Mouse (Mus musculus) forebrain, embryonic 12.5 days (tissue): Measurements from ENCODE around the gene Slc25a5. TPM values are rescaled to one million over a fixed set of nuclear protein-coding genes. Genes with fewer than 3 reads are reported as not detected.

Source experiments
- ATAC-seq: fragments of 200-750 bp; cut with Nextera tagmentation; 2 replicates; pipeline ENCODE4 v1.8.0; 2017; ENCODE audit warnings: moderate TSS enrichment; ENCODE audit not compliant: low FRiP score
- H3K27ac ChIP-seq: fragments of 300-500 bp; sonication (generic); 2 replicates; pipeline ENCODE4 v1.5.1; 2016; ENCODE audit warnings: mild to moderate bottlenecking
- H3K27me3 ChIP-seq: fragments of 300-500 bp; sonication (generic); 2 replicates; pipeline ENCODE4 v1.6.1; 2016; ENCODE audit warnings: mild to moderate bottlenecking
- H3K36me3 ChIP-seq: fragments of 300-500 bp; sonication (generic); replicated peaks from 2 replicates; pipeline ENCODE4 v1.6.1; 2016; ENCODE audit warnings: mild to moderate bottlenecking
- H3K4me1 ChIP-seq: fragments of 300-500 bp; sonication (generic); 2 replicates; pipeline ENCODE4 v1.6.1; 2016
- H3K4me2 ChIP-seq: fragments of 300-500 bp; sonication (generic); 2 replicates; pipeline ENCODE4 v1.6.1; 2016; ENCODE audit warnings: mild to moderate bottlenecking, moderate library complexity
- H3K4me3 ChIP-seq: fragments of 300-500 bp; sonication (generic); replicated peaks from 2 replicates; pipeline ENCODE4 v1.5.1; 2016; ENCODE audit warnings: mild to moderate bottlenecking
- H3K9ac ChIP-seq: fragments of 300-500 bp; sonication (generic); 2 replicates; pipeline ENCODE4 v1.6.1; 2016; ENCODE audit warnings: mild to moderate bottlenecking
- H3K9me3 ChIP-seq: fragments of 300-500 bp; sonication (generic); 2 replicates; pipeline ENCODE4 v1.6.1; 2016
- WGBS: fragments of 180-500 bp; shearing (Covaris S2); methylation state at CpG from one replicate; pipeline ENCODE4 v1.1.7; 2016; 5-methylcytosine and 5-hydroxymethylcytosine counted together
- polyA plus RNA-seq: library from polyadenylated mRNA; unstranded; fragments of >200 nt; fragmentation: Nextera tagmentation; extraction: Ambion mirVana; gene quantifications from 2 replicates; pipeline ENCODE4 v1.2.1, GENCODE M21; 2016

Slc25a5 gene
- polyA plus RNA-seq, 1 experiment from 2014 or later, result 694 TPM

- Histone ChIP-seq H3K9ac (no peak overlapping the region), H3K4me1 (peaks cover 7% of the 10 kb centered on the region), H3K27ac (no peak overlapping the region), H3K27me3 (no peaks in the 10 kb centered on the region), H3K9me3 (no peaks in the 10 kb centered on the region), H3K4me3 (no peak overlapping the region), H3K4me2 (no peak overlapping the region), H3K36me3 (no peaks in the 10 kb centered on the region)
- WGBS, result 54% methylated on average over 5 of the region's 5 CpGs
- no peak for ATAC-seq
Observed at GRCm38 (mm10) chrX:36805466-36806235, 10.2 kb downstream of the Slc25a5 start.

DNA sequence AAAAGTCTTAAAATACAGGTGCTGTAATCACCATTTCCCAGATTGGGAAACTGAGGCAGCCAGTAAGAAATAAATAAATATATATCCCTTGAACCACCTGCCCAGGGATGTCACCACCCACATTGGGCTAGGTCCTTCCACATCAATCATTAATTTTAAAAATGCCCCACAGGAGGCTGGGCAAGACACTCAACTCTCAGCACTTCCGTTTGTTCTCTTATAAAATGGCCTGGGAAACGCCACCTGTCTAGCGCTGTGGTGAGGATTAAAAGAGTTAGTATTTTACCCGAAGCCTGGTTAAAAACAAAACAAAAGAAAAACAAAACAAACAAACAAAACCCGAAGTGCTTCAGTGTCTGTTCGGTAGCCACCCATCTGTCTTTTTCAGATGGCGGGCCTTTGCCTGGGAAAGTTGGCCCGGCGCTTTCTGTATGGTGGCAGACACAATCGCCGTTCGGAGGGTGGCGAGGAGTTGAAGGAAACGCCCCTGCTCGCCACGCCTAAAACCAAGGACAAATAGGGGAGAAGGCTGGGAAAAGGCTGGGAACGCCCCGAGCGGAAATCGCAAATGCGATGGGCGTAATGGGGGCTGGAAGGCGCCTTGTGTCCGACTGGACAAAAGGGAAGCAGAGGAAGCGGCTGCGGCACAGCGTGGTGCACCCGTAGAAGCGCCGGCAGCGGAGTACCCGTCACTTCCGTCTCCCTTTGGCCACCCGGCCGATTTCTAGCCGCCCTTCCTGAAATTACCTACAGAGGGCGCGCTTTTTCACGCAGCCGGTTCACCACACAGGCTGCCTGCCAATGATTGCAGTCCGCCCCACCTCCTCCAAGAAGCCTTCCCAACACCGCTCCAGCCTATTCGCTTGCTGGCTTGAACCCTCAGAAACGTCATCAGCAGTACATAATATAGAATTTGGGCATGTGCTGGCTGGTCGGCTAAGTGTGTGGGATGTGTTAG, 12.2 kb downstream of the Slc25a5 start:
- Histone ChIP-seq H3K27me3 (no peaks in the 10 kb centered on the region), H3K4me1 (peaks cover 7% of the 10 kb centered on the region), H3K27ac (peak overlapping the region; percentile 85), H3K9me3 (no peaks in the 10 kb centered on the region), H3K36me3 (no peaks in the 10 kb centered on the region), H3K4me2 (peak overlapping the region; percentile 53), H3K9ac (peak overlapping the region; percentile 25; the same call in 1 of the 2 replicates), H3K4me3 (peak overlapping the region; percentile 30)
- WGBS, result 20% methylated on average over 45 of the region's 45 CpGs
- ATAC-seq, result peak; percentile 92

- Histone ChIP-seq H3K4me1 (peaks cover 7% of the 10 kb centered on the region), H3K27me3 (no peaks in the 10 kb centered on the region), H3K9ac (no peak overlapping the region), H3K4me3 (no peak overlapping the region), H3K27ac (peak overlapping the region; percentile 85; the same call in 1 of the 2 replicates), H3K36me3 (no peaks in the 10 kb centered on the region), H3K4me2 (0 out of 2 replicates have a peak overlapping the region, but pooled peaks have one; percentile 53), H3K9me3 (no peaks in the 10 kb centered on the region)
- peak; percentile 27; the same call in 1 of the 2 replicates for ATAC-seq
- WGBS, result 69% methylated on average over 6 of the region's 6 CpGs
Observed at GRCm38 (mm10) chrX:36808318-36808683, 12.8 kb downstream of the Slc25a5 start.

DNA sequence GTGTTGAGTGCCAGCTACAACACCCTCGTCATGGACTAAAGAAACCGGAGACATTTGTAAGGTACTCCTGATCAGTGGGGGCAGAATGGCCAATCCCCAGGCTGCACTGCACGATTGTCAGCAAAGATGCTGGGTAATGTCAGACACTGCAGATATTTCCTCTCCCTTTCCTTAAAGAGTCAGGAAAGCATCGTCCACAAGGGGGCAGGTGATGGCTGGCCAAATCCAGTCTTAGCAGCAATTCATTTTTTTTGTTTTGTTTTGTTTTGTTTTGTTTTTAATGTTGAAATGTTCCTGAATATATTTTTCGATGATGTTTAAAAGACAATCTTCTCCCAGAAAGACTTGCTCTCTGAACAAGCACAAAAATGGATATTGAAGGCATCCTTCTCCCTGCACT, 15.9 kb downstream of the Slc25a5 start:
- H3K27ac ChIP-seq, result no peak overlapping the region
- H3K4me3 ChIP-seq, result no peak overlapping the region
- H3K9me3 ChIP-seq, result no peaks in the 10 kb centered on the region
- WGBS, result 53% methylated on average over 5 of the region's 5 CpGs
- no peak overlapping the region for H3K4me2 ChIP-seq
- no peak for ATAC-seq
- no peaks in the 10 kb centered on the region for H3K27me3 ChIP-seq
- no peak overlapping the region for H3K9ac ChIP-seq
- H3K4me1 ChIP-seq, result peaks cover 12% of the 10 kb centered on the region
- no peaks in the 10 kb centered on the region for H3K36me3 ChIP-seq

GRCm38 (mm10) chrX:36814161-36814836, 18.8 kb downstream of the Slc25a5 start:
- Histone ChIP-seq H3K36me3 (no peaks in the 10 kb centered on the region), H3K27me3 (no peaks in the 10 kb centered on the region), H3K4me3 (no peak overlapping the region), H3K4me1 (peaks cover 9% of the 10 kb centered on the region), H3K27ac (no peak overlapping the region), H3K9me3 (no peaks in the 10 kb centered on the region), H3K9ac (no peak overlapping the region), H3K4me2 (no peak overlapping the region)
- WGBS, result 79% methylated on average over 8 of the region's 8 CpGs
- no peak for ATAC-seq

DNA sequence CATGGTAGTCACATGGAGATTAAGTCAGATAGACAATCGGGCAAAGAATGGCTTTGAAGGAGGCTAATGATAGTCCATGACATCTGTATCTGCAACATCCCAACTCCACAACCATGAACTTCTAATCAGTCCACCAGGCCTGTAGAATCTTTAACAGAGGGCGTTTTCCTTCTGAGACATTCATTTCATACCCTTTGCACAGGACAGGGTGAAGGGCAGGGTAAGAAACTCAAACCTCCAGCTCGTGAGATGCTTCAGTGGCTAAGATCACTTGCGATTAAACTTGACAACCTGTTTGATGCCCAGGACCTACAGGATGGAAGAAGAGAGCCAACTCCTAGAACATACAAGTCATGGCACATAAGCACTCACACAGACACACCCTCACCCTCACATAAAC, 19.6 kb downstream of the Slc25a5 start:
- Histone ChIP-seq H3K4me2 (no peak overlapping the region), H3K9ac (no peak overlapping the region), H3K36me3 (no peaks in the 10 kb centered on the region), H3K4me1 (peaks cover 12% of the 10 kb centered on the region), H3K4me3 (no peak overlapping the region), H3K9me3 (no peaks in the 10 kb centered on the region), H3K27me3 (no peaks in the 10 kb centered on the region), H3K27ac (no peak overlapping the region)
- no peak for ATAC-seq
- WGBS, result 89% methylated on average over 4 of the region's 4 CpGs

GRCm38 (mm10) chrX:36815439-36815838, 20.0 kb downstream of the Slc25a5 start:
- H3K4me1 ChIP-seq, result peaks cover 13% of the 10 kb centered on the region
- H3K4me3 ChIP-seq, result no peak overlapping the region
- H3K9ac ChIP-seq, result no peak overlapping the region
- no peaks in the 10 kb centered on the region for H3K27me3 ChIP-seq
- H3K36me3 ChIP-seq, result no peaks in the 10 kb centered on the region
- no peak overlapping the region for H3K4me2 ChIP-seq
- 80% methylated on average over 3 of the region's 4 CpGs for WGBS
- ATAC-seq, result no peak
- no peak overlapping the region for H3K27ac ChIP-seq
- H3K9me3 ChIP-seq, result no peaks in the 10 kb centered on the region

DNA sequence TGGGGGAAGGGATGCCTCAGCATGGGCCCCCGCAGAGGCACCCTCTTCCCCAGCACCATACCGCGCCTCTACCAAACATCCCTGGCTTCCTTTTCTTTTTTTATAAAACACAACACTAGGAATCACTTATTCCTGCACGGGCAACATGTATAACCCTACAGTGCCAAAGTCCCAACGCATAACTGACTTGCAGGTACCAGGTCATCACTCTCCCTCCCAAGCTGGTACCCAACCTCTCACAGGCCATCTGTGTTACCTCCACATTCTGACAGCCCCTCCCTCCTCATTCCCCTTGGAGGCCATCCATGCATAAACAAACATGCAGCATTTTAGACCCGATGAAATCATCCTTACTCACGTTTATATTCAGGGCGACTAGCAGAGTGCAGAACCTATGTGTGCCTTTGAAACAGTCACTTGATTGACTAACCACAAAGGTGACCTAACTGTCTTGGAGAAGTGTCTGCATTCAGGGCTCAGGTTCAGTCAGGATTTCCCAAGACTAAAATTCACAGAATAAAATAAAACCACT, 21.0 kb downstream of the Slc25a5 start:
- H3K4me3 ChIP-seq, result peak overlapping the region; percentile 8; the same call in 1 of the 2 replicates
- peak; percentile 44 for ATAC-seq

DNA sequence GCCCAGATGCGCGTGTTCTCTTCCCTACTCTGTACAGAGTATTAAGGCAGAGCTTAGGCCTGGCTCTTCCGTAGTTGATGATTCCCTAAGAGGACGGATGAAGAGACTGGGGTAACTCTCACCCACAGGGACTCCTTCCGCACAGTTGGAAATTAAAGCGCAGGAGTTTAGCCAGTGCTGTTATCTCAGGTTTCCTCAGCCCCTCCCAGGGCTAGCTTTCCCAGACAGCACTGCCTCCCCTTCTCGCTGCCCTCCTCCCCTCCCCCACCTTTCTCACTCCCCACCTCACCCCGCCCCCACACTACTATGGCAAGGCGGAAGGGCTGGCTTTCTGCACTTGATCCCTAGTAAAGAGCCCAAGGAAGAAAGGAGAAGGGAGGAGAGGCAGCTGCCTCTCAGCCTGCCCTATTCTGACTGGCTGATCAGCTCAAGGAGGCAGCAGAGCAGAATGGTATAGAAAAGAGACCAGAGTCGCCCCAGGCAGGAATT, 21.5 kb downstream of the Slc25a5 start:
- peak overlapping the region; percentile 8; the same call in 1 of the 2 replicates for H3K4me3 ChIP-seq
- WGBS, result 11% methylated on average over 10 of the region's 10 CpGs
- peak overlapping the region; percentile 36 for H3K4me2 ChIP-seq
- ATAC-seq, result peak; percentile 94
- no peaks in the 10 kb centered on the region for H3K36me3 ChIP-seq
- H3K4me1 ChIP-seq, result peaks cover 13% of the 10 kb centered on the region
- no peak overlapping the region for H3K9ac ChIP-seq
- H3K27me3 ChIP-seq, result no peaks in the 10 kb centered on the region
- no peaks in the 10 kb centered on the region for H3K9me3 ChIP-seq
- peak overlapping the region; percentile 90 for H3K27ac ChIP-seq

More for the DNA sequence above, 21.0 kb downstream of the Slc25a5 start:
- Histone ChIP-seq H3K27me3 (no peaks in the 10 kb centered on the region), H3K4me2 (peak overlapping the region; percentile 36), H3K36me3 (no peaks in the 10 kb centered on the region), H3K9ac (no peak overlapping the region), H3K27ac (peak overlapping the region; percentile 90), H3K4me1 (peaks cover 13% of the 10 kb centered on the region), H3K9me3 (no peaks in the 10 kb centered on the region)
- 28% methylated on average over 8 of the region's 8 CpGs for WGBS

- H3K4me1 ChIP-seq, result peaks cover 13% of the 10 kb centered on the region
- no peak overlapping the region for H3K4me3 ChIP-seq
- ATAC-seq, result no peak
- H3K27ac ChIP-seq, result no peak overlapping the region
- no peaks in the 10 kb centered on the region for H3K36me3 ChIP-seq
- H3K9ac ChIP-seq, result no peak overlapping the region
- WGBS, result 66% methylated on average over 4 of the region's 4 CpGs
- H3K27me3 ChIP-seq, result no peaks in the 10 kb centered on the region
- H3K4me2 ChIP-seq, result no peak overlapping the region
- H3K9me3 ChIP-seq, result no peaks in the 10 kb centered on the region
Observed at GRCm38 (mm10) chrX:36819575-36819974, 24.1 kb downstream of the Slc25a5 start.

- no peaks in the 10 kb centered on the region for H3K36me3 ChIP-seq
- no peak overlapping the region for H3K27ac ChIP-seq
- no peak overlapping the region for H3K4me3 ChIP-seq
- peak; percentile 41 for ATAC-seq
- 13% methylated on average over 4 of the region's 4 CpGs for WGBS
- no peaks in the 10 kb centered on the region for H3K27me3 ChIP-seq
- peaks cover 13% of the 10 kb centered on the region for H3K4me1 ChIP-seq
- no peak overlapping the region for H3K9ac ChIP-seq
- H3K4me2 ChIP-seq, result no peak overlapping the region
- no peaks in the 10 kb centered on the region for H3K9me3 ChIP-seq
Observed at GRCm38 (mm10) chrX:36820201-36820600, 24.8 kb downstream of the Slc25a5 start.
